Mouse (Mus musculus) brain, embryonic 14.5 days (tissue): ENCODE results near the gene Gsg1l.

Experiments
- CTCF ChIP-seq: fragments of 200-500 bp; IDR thresholded peaks from 2 replicates; pipeline ENCODE4 v1.5.1; 2012; ENCODE audit warnings: inconsistent platforms, mild to moderate bottlenecking, moderate library complexity, borderline replicate concordance; ENCODE audit not compliant: insufficient read depth, insufficient read length; ENCODE audit errors: extremely low read depth
- POLR2A ChIP-seq: fragments of 200-500 bp; IDR thresholded peaks from 2 replicates; pipeline ENCODE4 v1.6.1; 2012; ENCODE audit warnings: mild to moderate bottlenecking, inconsistent platforms, borderline replicate concordance; ENCODE audit not compliant: poor library complexity, insufficient read depth, insufficient read length, severe bottlenecking; ENCODE audit errors: extremely low read depth

- TF ChIP-seq CTCF, result no peak
- TF ChIP-seq POLR2A, result no peak
These were observed 217.0 kb downstream of the Gsg1l start for GRCm38 (mm10) chr7:125865234-125865633.
